Mouse (Mus musculus) limb, embryonic 14.5 days (tissue): ENCODE data around the gene Thsd7a. TPM values are rescaled to one million over a fixed set of nuclear protein-coding genes. Genes with fewer than 3 reads are reported as not detected.

Source experiments
- ATAC-seq: fragments of 200-750 bp; cut with Nextera tagmentation; 2 replicates; pipeline ENCODE4 v1.8.0; 2017; ENCODE audit warnings: low read depth, moderate number of reproducible peaks, moderate TSS enrichment; ENCODE audit not compliant: low FRiP score
- DNase-seq: peaks from one replicate; pipeline ENCODE4 v3.0.0-alpha.2; 2015; ENCODE audit warnings: low spot score
- H3K27ac ChIP-seq: fragments of 300-500 bp; sonication (generic); replicated peaks from 2 replicates; pipeline ENCODE4 v1.5.1; 2014; ENCODE audit warnings: low read depth, mild to moderate bottlenecking, low read length, moderate library complexity, mixed read lengths
- H3K27me3 ChIP-seq: fragments of 300-500 bp; sonication (generic); 2 replicates; pipeline ENCODE4 v1.6.1; 2014; ENCODE audit warnings: low read length, mixed read lengths; ENCODE audit not compliant: control insufficient read depth, insufficient read depth
- H3K36me3 ChIP-seq: fragments of 300-500 bp; sonication (generic); 2 replicates; pipeline ENCODE4 v1.6.1; 2014; ENCODE audit warnings: mild to moderate bottlenecking, low read length, moderate library complexity, mixed read lengths; ENCODE audit not compliant: control insufficient read depth, insufficient read depth
- H3K4me1 ChIP-seq: fragments of 300-500 bp; sonication (generic); 2 replicates; pipeline ENCODE4 v1.6.1; 2014; ENCODE audit warnings: antibody characterized with exemption, low read length, mixed read lengths; ENCODE audit not compliant: control insufficient read depth, insufficient read depth
- H3K4me2 ChIP-seq: fragments of 300-500 bp; sonication (generic); replicated peaks from 2 replicates; pipeline ENCODE4 v1.6.1; 2014; ENCODE audit warnings: low read depth, mild to moderate bottlenecking, low read length, moderate library complexity; ENCODE audit not compliant: severe bottlenecking
- H3K4me3 ChIP-seq: fragments of 300-500 bp; sonication (generic); replicated peaks from 2 replicates; pipeline ENCODE4 v1.5.1; 2014; ENCODE audit warnings: low read length
- H3K9ac ChIP-seq: fragments of 300-500 bp; sonication (generic); 2 replicates; pipeline ENCODE4 v1.6.1; 2014; ENCODE audit warnings: mild to moderate bottlenecking, low read depth, low read length, moderate library complexity; ENCODE audit not compliant: severe bottlenecking
- H3K9me3 ChIP-seq: fragments of 300-500 bp; sonication (generic); 2 replicates; pipeline ENCODE4 v1.6.1; 2016; ENCODE audit warnings: low read length; ENCODE audit not compliant: control insufficient read depth
- POLR2A ChIP-seq: fragments of 200-500 bp; IDR thresholded peaks from 2 replicates; pipeline ENCODE4 v1.8.0; 2012; ENCODE audit warnings: inconsistent platforms, mild to moderate bottlenecking, moderate library complexity, borderline replicate concordance; ENCODE audit not compliant: insufficient read depth, insufficient read length; ENCODE audit errors: extremely low read depth
- WGBS: fragments of 180-500 bp; shearing (Covaris S2); extraction: QIAGEN DNeasy Blood & Tissue Kit; methylation state at CpG from one replicate; pipeline ENCODE4 v1.1.7; 2014; 5-methylcytosine and 5-hydroxymethylcytosine counted together
- polyA plus RNA-seq, 2 experiments: library from polyadenylated mRNA; depleted of rRNA in 1 of 2; stranded (reverse) in 1 of 2; unstranded in 1 of 2; fragments of >200 nt; fragmentation: Nextera tagmentation in 1 of 2; extraction: Ambion mirVana in 1 of 2; gene quantifications; 2 replicates each; pipeline versions ENCODE4 v1.2.1 to v1.2.3; 2012 to 2014

Thsd7a gene
- polyA plus RNA-seq, 2 experiments, result 3.0 to 5.5 TPM

- Histone ChIP-seq H3K36me3 (no peaks in the 10 kb centered on the region), H3K4me3 (no peak overlapping the region), H3K9ac (no peak overlapping the region), H3K9me3 (no peaks in the 10 kb centered on the region), H3K27ac (no peak overlapping the region), H3K27me3 (no peaks in the 10 kb centered on the region), H3K4me1 (no peaks in the 10 kb centered on the region), H3K4me2 (no peak overlapping the region)
- DNase-seq (no peak), ATAC-seq (no peak)
- TF ChIP-seq POLR2A, result no peak
- WGBS, result 84% methylated on average over 3 of the region's 3 CpGs
Measured at GRCm38 (mm10) chr6:12693239-12693638, 56.0 kb downstream of the Thsd7a start.

GRCm38 (mm10) chr6:12649633-12650032 lies 99.6 kb downstream of the Thsd7a start:
- ATAC-seq (no peak), DNase-seq (no peak)
- Histone ChIP-seq H3K9ac (no peak overlapping the region), H3K36me3 (no peaks in the 10 kb centered on the region), H3K4me3 (no peak overlapping the region), H3K27me3 (no peaks in the 10 kb centered on the region), H3K4me1 (no peaks in the 10 kb centered on the region), H3K9me3 (no peaks in the 10 kb centered on the region), H3K27ac (no peak overlapping the region), H3K4me2 (no peak overlapping the region)
- WGBS, result 0% methylated on average over 1 of the region's 1 CpGs
- TF ChIP-seq POLR2A, result no peak

GRCm38 (mm10) chr6:12628637-12629246 lies 120.5 kb downstream of the Thsd7a start:
- H3K36me3 ChIP-seq, result no peaks in the 10 kb centered on the region
- DNase-seq (no peak), ATAC-seq (no peak)
- H3K9me3 ChIP-seq, result no peaks in the 10 kb centered on the region
- H3K4me2 ChIP-seq, result no peak overlapping the region
- no peak overlapping the region for H3K4me3 ChIP-seq
- no peak overlapping the region for H3K27ac ChIP-seq
- no peaks in the 10 kb centered on the region for H3K27me3 ChIP-seq
- no peak overlapping the region for H3K9ac ChIP-seq
- H3K4me1 ChIP-seq, result no peaks in the 10 kb centered on the region
- 83% methylated on average over 11 of the region's 11 CpGs for WGBS
- TF ChIP-seq POLR2A, result no peak

GRCm38 (mm10) chr6:12606638-12607246 lies 142.5 kb downstream of the Thsd7a start:
- H3K4me3 ChIP-seq, result no peak overlapping the region
- H3K36me3 ChIP-seq, result no peaks in the 10 kb centered on the region
- H3K27ac ChIP-seq, result no peak overlapping the region
- TF ChIP-seq POLR2A, result no peak
- ATAC-seq (no peak), DNase-seq (no peak)
- no peak overlapping the region for H3K4me2 ChIP-seq
- no peak overlapping the region for H3K9ac ChIP-seq
- H3K9me3 ChIP-seq, result no peaks in the 10 kb centered on the region
- H3K27me3 ChIP-seq, result no peaks in the 10 kb centered on the region
- WGBS, result 74% methylated on average over 13 of the region's 13 CpGs
- H3K4me1 ChIP-seq, result no peaks in the 10 kb centered on the region

GRCm38 (mm10) chr6:12602927-12603326 lies 146.3 kb downstream of the Thsd7a start:
- Histone ChIP-seq H3K27ac (no peak overlapping the region), H3K27me3 (no peaks in the 10 kb centered on the region), H3K4me3 (no peak overlapping the region), H3K9ac (no peak overlapping the region), H3K9me3 (no peaks in the 10 kb centered on the region), H3K4me1 (no peaks in the 10 kb centered on the region), H3K36me3 (no peaks in the 10 kb centered on the region), H3K4me2 (no peak overlapping the region)
- no peak for TF ChIP-seq POLR2A
- ATAC-seq (no peak), DNase-seq (no peak)
- 67% methylated on average over 2 of the region's 2 CpGs for WGBS
